Mouse (Mus musculus) hindbrain, embryonic 12.5 days (tissue): Measurements from ENCODE around the gene Chmp6. TPM values are rescaled to one million over a fixed set of nuclear protein-coding genes. Genes with fewer than 3 reads are reported as not detected.

Experiments
- ATAC-seq: fragments of 200-750 bp; cut with Nextera tagmentation; 2 replicates; pipeline ENCODE4 v1.8.0; 2017; ENCODE audit warnings: moderate TSS enrichment; ENCODE audit not compliant: low FRiP score
- H3K27ac ChIP-seq: fragments of 300-500 bp; sonication (generic); 2 replicates; pipeline ENCODE4 v1.5.1; 2016; ENCODE audit warnings: mild to moderate bottlenecking
- H3K27me3 ChIP-seq: fragments of 300-500 bp; sonication (generic); 2 replicates; pipeline ENCODE4 v1.6.1; 2016; ENCODE audit warnings: mild to moderate bottlenecking
- H3K36me3 ChIP-seq: fragments of 300-500 bp; sonication (generic); 2 replicates; pipeline ENCODE4 v1.6.1; 2016; ENCODE audit warnings: mild to moderate bottlenecking
- H3K4me1 ChIP-seq: fragments of 300-500 bp; sonication (generic); 2 replicates; pipeline ENCODE4 v1.6.1; 2016
- H3K4me2 ChIP-seq: fragments of 300-500 bp; sonication (generic); replicated peaks from 2 replicates; pipeline ENCODE4 v1.6.1; 2016; ENCODE audit warnings: mild to moderate bottlenecking
- H3K4me3 ChIP-seq: fragments of 300-500 bp; sonication (generic); 2 replicates; pipeline ENCODE4 v1.5.1; 2016; ENCODE audit warnings: mild to moderate bottlenecking
- H3K9ac ChIP-seq: fragments of 300-500 bp; sonication (generic); 2 replicates; pipeline ENCODE4 v1.6.1; 2016; ENCODE audit warnings: mild to moderate bottlenecking, moderate library complexity
- H3K9me3 ChIP-seq: fragments of 300-500 bp; sonication (generic); replicated peaks from 2 replicates; pipeline ENCODE4 v1.6.1; 2016; ENCODE audit warnings: mild to moderate bottlenecking
- WGBS: fragments of 180-500 bp; shearing (Covaris S2); methylation state at CpG from one replicate; pipeline ENCODE4 v1.1.7; 2016; 5-methylcytosine and 5-hydroxymethylcytosine counted together
- polyA plus RNA-seq: library from polyadenylated mRNA; unstranded; fragments of >200 nt; fragmentation: Nextera tagmentation; extraction: Ambion mirVana; gene quantifications from 2 replicates; pipeline ENCODE4 v1.2.1, GENCODE M21; 2016

Chmp6 gene
- polyA plus RNA-seq, 1 experiment from 2014 or later: 91.7 TPM

DNA sequence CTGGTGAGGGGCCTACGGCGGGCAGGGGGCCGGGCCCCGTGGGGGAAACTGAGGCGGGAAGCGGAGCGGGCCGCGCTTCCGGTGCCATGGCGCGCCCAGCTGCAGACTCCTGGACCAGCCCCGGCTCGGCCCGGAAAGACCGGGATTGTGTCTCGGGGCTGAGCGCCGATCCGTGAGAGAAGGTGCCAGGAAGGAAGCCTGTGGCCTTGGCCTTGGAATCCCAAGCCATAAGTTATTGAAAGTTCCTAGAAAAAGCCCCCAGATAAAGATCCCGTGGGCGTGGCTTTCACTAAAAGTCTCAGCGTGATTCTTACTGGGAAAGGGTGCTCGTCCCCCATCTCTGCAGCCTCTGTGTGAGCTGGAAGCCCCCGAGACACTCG is 684 bp downstream of the Chmp6 start:
- H3K36me3 ChIP-seq: peaks cover 31% of the 10 kb centered on the region
- no peaks in the 10 kb centered on the region for H3K9me3 ChIP-seq
- H3K9ac ChIP-seq: peak overlapping the region; percentile 89
- peak overlapping the region; percentile 66; the same call in 1 of the 2 replicates for H3K27ac ChIP-seq
- WGBS: under 1% methylated on average over 26 of the region's 26 CpGs
- H3K4me3 ChIP-seq: peak overlapping the region; percentile 81
- peak; percentile 66 for ATAC-seq
- peak overlapping the region; percentile 85 for H3K4me2 ChIP-seq
- H3K27me3 ChIP-seq: no peaks in the 10 kb centered on the region
- H3K4me1 ChIP-seq: peaks cover 32% of the 10 kb centered on the region

DNA sequence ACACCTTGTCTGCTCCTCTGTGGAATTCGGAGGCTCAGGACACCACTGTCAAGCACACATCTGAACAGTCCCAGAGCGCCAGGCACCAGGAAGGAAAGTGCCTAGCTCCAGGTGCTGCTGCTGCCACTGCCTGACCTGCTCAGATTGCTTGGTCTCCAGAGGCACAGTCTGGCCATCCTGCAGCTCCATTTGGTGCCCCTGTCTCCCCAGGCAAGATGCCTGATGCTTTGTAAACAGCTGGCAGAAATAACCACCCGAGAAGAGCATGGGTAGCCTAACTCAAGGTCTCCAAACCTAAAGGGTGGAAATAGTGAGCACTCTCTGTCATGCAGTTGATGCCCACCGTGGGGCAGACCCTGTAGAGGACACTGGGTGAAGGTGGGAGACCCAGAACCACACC is 1.1 kb downstream of the Chmp6 start:
- 32% methylated on average over 4 of the region's 4 CpGs for WGBS

DNA sequence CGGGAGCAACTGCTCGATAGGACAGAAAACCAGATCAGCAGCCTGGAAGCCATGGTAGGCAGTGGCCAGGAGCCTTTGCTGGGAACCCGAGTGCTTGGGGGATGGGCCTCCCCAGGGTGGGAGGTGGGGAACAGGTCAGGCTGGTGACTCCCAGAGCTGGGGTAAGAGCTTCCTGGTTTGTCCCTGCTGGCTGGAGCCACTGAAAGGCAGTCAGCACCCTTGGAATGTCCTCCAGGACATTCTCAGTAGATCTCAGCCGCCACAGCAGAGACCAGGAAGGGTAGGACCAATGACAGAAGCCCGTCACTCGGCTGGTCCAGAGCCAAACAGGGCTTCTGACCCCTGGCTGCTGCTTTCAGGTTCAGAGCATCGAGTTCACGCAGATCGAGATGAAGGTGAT is 2.4 kb downstream of the Chmp6 start:
- Histone ChIP-seq H3K4me3 (no peak overlapping the region), H3K4me2 (peak overlapping the region; percentile 85; the same call in 1 of the 2 replicates), H3K27me3 (no peaks in the 10 kb centered on the region), H3K27ac (no peak overlapping the region), H3K36me3 (peaks cover 48% of the 10 kb centered on the region), H3K4me1 (peaks cover 28% of the 10 kb centered on the region), H3K9ac (no peak overlapping the region), H3K9me3 (no peaks in the 10 kb centered on the region)
- 93% methylated on average over 9 of the region's 9 CpGs for WGBS
- ATAC-seq: no peak

More for the DNA sequence above, 1.1 kb downstream of the Chmp6 start:
- H3K27ac ChIP-seq: no peak overlapping the region
- no peaks in the 10 kb centered on the region for H3K9me3 ChIP-seq
- peaks cover 32% of the 10 kb centered on the region for H3K4me1 ChIP-seq
- ATAC-seq: no peak
- H3K27me3 ChIP-seq: no peaks in the 10 kb centered on the region
- H3K4me3 ChIP-seq: peak overlapping the region; percentile 81
- H3K9ac ChIP-seq: peak overlapping the region; percentile 89
- H3K36me3 ChIP-seq: peaks cover 36% of the 10 kb centered on the region
- peak overlapping the region; percentile 85 for H3K4me2 ChIP-seq

DNA sequence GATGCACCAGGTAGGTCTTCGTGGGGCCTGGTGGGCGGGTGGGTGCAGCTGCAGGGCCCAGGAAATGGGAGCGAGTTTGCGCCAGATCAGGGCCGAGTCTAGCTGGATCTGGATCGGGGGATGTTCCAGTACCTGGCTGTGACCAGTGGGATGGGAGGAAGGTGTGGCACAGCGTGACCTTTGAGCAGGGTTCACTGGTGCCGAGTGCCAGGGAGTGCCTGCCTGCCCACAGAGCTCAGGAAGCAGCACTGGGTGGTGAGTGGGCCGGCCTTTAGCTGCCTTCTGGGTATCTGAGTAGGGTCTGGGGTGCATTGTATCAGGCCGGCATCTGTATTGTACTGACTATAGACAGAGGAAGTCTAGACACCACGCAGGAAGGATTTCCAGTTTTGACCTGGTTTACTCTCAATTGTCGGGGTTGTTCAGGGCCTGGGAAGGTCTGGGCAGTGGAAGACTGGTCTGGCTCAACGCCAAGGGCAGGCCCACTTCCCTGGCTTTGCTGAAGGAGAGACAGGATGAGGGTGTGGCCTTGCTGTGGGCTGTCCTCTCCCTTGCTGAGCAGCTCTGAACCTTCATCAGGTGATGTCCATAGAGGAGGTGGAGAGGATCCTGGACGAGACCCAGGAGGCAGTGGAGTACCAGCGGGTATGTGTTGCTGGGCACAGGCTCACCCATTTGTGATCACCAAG is 3.0 kb downstream of the Chmp6 start:
- Histone ChIP-seq H3K4me2 (no peak overlapping the region), H3K9ac (no peak overlapping the region), H3K9me3 (no peaks in the 10 kb centered on the region), H3K27me3 (no peaks in the 10 kb centered on the region), H3K27ac (no peak overlapping the region), H3K4me1 (peaks cover 28% of the 10 kb centered on the region), H3K36me3 (peaks cover 48% of the 10 kb centered on the region), H3K4me3 (no peak overlapping the region)
- 90% methylated on average over 15 of the region's 15 CpGs for WGBS
- no peak for ATAC-seq

DNA sequence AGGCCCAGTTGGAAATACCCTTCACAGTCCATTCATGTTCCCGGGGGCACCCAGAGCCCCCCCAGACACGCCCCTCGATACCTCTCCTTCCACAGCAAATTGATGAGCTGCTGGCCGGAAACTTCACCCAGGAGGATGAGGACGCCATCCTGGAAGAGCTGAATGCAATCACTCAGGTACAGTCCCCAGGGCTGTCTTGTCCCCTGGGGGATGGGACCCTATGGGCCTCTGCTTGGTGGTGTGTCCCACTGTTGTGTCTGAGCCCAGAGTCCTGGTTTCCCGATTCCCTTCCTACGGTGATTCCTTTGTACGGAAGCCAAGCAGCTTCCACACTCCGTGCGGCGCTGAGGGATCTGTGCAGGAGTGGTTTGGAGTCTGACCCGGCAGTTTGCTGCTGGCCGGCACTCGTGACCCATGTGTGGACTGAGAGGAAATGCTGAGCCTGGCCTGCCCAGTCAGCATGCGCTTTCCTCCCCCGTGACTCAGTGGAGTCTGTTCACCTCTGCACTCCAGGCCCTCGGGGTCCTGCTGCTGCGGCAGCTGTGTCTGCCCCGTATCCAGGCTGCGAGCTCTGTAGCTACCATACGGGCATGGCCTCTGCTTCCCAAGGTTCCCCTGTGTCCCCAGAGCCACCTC is 3.7 kb downstream of the Chmp6 start:
- ATAC-seq: no peak
- Histone ChIP-seq H3K4me1 (peaks cover 28% of the 10 kb centered on the region), H3K27ac (no peak overlapping the region), H3K27me3 (no peaks in the 10 kb centered on the region), H3K9me3 (no peaks in the 10 kb centered on the region), H3K4me3 (no peak overlapping the region), H3K36me3 (peaks cover 48% of the 10 kb centered on the region), H3K9ac (no peak overlapping the region), H3K4me2 (no peak overlapping the region)
- WGBS: 90% methylated on average over 21 of the region's 21 CpGs

DNA sequence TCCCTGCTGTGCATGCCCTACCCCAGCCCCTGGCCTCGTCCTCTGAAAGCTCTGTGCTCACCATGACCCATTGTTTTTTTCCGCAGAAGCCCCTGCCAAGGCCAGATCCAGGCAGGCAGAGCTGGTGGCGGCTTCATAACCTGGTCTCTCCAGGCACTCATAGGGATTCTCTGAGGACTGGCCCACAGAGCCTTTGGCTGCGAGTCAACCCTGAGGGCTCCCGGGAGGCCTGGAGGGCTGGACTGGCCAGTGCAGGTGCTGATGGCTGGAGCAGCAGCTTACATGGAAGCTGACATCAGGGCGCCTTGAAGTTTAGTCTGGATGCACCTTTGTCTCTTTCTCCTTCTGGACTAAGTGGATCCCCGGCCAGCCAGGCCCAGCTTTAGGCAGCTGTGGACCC is 5.3 kb downstream of the Chmp6 start:
- no peak for ATAC-seq
- no peaks in the 10 kb centered on the region for H3K27me3 ChIP-seq
- no peak overlapping the region for H3K4me3 ChIP-seq
- H3K9ac ChIP-seq: no peak overlapping the region; the same call in 1 of the 2 replicates
- H3K9me3 ChIP-seq: no peaks in the 10 kb centered on the region
- H3K27ac ChIP-seq: no peak overlapping the region
- H3K4me2 ChIP-seq: no peak overlapping the region
- 90% methylated on average over 7 of the region's 7 CpGs for WGBS
- H3K36me3 ChIP-seq: peaks cover 48% of the 10 kb centered on the region
- peaks cover 18% of the 10 kb centered on the region for H3K4me1 ChIP-seq

DNA sequence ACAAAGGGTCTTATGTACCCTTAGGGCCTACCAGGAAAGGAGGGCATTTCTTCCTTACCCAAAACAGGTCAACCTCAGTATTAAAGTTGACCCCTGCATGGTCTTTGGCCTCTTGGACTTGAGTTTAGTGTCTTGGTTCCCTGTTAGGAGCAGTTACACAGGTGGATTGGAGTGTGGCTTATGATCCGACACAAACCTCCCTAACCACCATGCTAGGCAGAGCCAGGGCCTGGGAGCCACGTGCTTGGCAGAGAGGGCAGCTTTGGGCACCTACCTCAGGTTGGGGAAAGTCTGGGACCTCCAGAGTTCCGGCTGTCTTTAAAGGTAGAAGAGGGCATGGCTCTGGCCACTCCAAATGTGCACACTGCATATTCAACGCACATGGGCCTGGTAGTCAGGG is 6.2 kb downstream of the Chmp6 start:
- Histone ChIP-seq H3K4me2 (no peak overlapping the region), H3K27ac (no peak overlapping the region), H3K4me3 (no peak overlapping the region), H3K27me3 (no peaks in the 10 kb centered on the region), H3K4me1 (peaks cover 15% of the 10 kb centered on the region), H3K36me3 (peaks cover 48% of the 10 kb centered on the region), H3K9ac (no peak overlapping the region), H3K9me3 (no peaks in the 10 kb centered on the region)
- WGBS: 92% methylated on average over 4 of the region's 4 CpGs
- ATAC-seq: no peak

DNA sequence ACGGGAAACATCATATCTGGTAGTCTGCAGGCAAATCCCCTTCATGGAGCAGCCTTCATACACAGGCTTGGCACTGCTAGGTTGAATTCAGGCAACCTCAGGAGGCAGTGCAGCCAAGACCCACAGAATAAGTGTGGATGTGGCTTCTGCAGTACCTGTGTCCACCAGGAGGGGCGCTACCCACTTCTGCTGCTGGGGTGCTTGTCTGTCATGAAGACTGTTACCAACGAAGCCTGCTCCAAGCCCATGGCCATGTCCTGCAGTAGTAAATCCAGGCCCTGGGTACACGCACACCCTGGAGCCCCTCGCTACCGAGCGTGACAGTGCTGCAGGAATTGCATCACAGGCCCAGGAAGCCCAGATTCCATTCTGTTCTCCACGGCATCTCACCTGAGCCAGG is 6.7 kb downstream of the Chmp6 start:
- Histone ChIP-seq H3K4me3 (no peak overlapping the region), H3K9me3 (no peaks in the 10 kb centered on the region), H3K36me3 (peaks cover 48% of the 10 kb centered on the region), H3K27ac (no peak overlapping the region), H3K4me2 (no peak overlapping the region), H3K9ac (no peak overlapping the region), H3K4me1 (peaks cover 10% of the 10 kb centered on the region), H3K27me3 (no peaks in the 10 kb centered on the region)
- 60% methylated on average over 8 of the region's 8 CpGs for WGBS
- no peak for ATAC-seq

DNA sequence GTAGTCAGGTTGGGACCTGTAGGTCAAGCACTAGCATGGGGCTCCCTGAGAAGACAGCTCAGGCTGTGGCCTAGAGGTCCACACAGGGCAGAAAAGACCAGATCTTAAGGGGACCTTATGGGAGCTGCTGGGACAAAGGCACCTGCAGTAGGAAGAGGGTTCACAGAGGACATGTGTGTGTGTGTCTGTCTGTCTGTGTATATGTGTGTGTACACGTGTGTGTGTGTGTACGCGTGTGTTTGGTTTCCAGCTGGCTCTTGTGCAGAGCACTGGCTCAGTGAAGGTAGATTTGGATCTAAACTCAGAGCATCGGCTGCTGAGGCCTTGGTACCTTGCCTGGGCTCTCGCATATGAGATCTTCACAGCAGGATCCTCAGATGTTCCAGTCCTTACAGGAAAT is 7.4 kb downstream of the Chmp6 start:
- Histone ChIP-seq H3K27ac (no peak overlapping the region), H3K36me3 (peaks cover 47% of the 10 kb centered on the region), H3K27me3 (no peaks in the 10 kb centered on the region), H3K9me3 (no peaks in the 10 kb centered on the region), H3K4me2 (no peak overlapping the region), H3K9ac (no peak overlapping the region; the same call in 1 of the 2 replicates), H3K4me3 (no peak overlapping the region), H3K4me1 (peaks cover 3% of the 10 kb centered on the region)
- no peak for ATAC-seq
- WGBS: 93% methylated on average over 5 of the region's 5 CpGs

DNA sequence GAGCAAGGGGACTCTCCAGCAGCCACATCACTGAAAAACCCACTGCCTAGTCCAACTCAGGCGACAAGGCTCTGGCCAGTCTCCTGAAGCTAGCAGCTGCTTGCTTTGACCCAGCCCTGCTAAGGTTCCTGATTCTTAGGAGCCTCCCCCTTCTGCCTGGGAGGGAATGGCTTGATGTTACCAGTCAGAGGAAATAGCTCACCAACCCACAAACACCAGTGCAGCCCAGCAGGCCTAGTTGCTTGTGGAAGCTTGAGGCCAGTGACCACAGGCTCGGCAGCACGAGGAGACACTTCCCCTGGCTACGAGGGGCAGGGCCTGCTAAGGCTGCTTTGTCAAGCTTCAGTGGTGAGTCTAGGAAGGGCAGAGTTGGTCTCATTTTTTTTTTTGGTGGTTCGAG is 11.9 kb downstream of the Chmp6 start:
- Histone ChIP-seq H3K4me1 (no peaks in the 10 kb centered on the region), H3K36me3 (peaks cover 5% of the 10 kb centered on the region), H3K9ac (no peak overlapping the region), H3K27ac (no peak overlapping the region), H3K4me2 (no peak overlapping the region), H3K9me3 (no peaks in the 10 kb centered on the region), H3K4me3 (no peak overlapping the region), H3K27me3 (no peaks in the 10 kb centered on the region)
- ATAC-seq: no peak
- 85% methylated on average over 5 of the region's 5 CpGs for WGBS

DNA sequence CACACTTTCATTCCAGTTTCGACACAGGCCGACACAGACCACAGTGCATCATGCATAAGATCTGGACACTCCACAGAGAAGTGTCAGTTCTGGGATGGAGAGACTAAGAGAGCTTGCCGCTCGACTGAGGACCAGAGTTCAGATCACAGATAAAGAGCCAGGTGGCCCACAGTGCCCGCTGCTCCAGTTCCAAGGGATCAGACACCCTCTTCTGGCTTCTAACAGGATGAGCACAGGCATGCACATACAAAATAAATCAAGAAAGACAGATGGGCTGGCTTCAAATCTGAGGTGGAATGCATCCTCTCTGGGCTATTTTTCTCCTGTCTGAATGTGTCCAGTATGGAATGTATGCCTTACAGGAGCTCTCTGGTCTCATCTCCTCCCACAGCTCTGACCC is 13.5 kb downstream of the Chmp6 start:
- Histone ChIP-seq H3K4me2 (no peak overlapping the region), H3K27ac (no peak overlapping the region), H3K9me3 (no peaks in the 10 kb centered on the region; the same call in 1 of the 2 replicates), H3K9ac (no peak overlapping the region), H3K36me3 (no peaks in the 10 kb centered on the region), H3K27me3 (no peaks in the 10 kb centered on the region), H3K4me1 (no peaks in the 10 kb centered on the region), H3K4me3 (no peak overlapping the region)
- ATAC-seq: no peak
- 87% methylated on average over 5 of the region's 5 CpGs for WGBS

DNA sequence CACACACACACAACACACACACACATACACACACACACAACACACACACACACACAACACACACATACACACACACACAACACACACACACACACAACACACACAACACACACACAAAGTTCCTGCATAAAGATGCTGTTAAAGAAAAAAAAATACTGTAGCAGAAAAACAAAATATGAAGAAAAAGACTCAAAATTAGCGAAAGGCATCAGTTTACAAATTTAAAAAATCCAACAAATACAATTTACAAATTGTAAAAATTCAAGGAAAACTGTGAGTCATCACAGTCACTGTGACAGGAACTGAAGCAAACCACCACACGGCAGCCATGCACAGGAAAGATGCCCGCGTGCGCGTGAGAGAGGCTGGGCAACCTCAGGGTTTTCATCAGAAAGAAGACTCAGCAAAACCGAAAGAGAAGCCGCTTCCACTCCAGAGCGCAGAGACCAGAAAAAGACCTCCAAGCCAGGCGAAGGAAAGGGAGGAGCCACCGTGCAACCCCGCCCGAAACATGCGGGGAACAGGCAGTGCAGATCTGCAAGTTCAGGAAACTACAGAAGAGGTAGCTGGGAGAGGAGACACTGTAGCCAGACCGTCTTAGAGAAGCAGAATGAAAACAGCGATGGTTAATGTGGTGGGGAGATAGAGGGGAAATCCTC is 14.9 kb downstream of the Chmp6 start:
- H3K9ac ChIP-seq: no peak overlapping the region
- no peak overlapping the region for H3K4me2 ChIP-seq
- no peaks in the 10 kb centered on the region for H3K36me3 ChIP-seq
- no peaks in the 10 kb centered on the region; the same call in 1 of the 2 replicates for H3K9me3 ChIP-seq
- H3K4me3 ChIP-seq: no peak overlapping the region
- H3K4me1 ChIP-seq: no peaks in the 10 kb centered on the region
- no peak overlapping the region for H3K27ac ChIP-seq
- H3K27me3 ChIP-seq: no peaks in the 10 kb centered on the region
- ATAC-seq: no peak
- WGBS: 77% methylated on average over 16 of the region's 16 CpGs
